Mouse (Mus musculus) heart, adult 9 months (tissue): ENCODE measurements around the gene Vdac2.
A peak's percentile ranks its signal among the peaks of the same experiment; 100 is the strongest.

ENCODE experiments used
- DNase-seq, 2 experiments: peaks; one replicate each; pipeline ENCODE4 v3.0.0; 2022; ENCODE audit warnings: low spot score in 2 of 2

Vdac2 gene

GRCm38 (mm10) chr14:21824938-21825337 lies at the start of gene Vdac2:
Vdac2 (plus strand) TSS chr14:21825238.
- DNase-seq = no peak

DNA sequence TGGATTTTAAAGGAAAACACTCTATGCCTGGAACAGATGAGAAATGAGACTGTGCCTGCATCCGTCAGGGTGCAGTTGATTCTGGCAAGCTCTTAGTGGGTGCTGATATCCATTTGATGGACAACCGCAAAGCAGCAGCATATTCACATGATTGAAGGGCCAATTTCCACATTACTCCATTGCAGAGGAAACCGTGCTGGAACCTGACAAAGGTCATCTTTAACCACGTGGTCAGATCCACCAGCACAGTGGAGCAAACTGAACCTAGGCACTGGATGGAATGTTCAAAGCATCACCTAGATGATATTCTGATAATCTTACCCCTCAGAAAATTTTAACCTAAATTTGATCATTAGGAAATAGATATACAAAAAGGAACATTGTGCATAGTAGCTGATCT lies 48.8 kb upstream of the Vdac2 start:
- no peak for DNase-seq

DNA sequence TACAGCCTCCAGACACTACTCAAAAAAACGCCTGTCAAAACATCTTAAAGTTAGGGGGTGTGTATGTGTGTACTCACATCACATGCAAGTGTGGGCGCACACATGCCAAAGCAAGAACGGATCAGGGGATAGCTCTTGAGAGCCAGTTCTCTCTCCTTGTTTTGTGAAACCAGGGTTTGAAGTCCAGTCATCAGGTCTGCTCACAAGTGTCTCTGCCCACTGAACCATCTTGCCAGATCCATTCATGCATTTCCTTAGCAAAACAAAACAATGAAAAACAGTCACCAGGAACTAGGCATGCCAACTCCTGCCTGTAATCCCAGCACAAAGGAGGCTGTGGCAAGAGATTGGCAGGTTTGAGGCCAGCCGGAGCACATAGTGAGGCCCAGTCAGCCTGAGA lies 38.5 kb upstream of the Vdac2 start:
- no peak for DNase-seq

DNA sequence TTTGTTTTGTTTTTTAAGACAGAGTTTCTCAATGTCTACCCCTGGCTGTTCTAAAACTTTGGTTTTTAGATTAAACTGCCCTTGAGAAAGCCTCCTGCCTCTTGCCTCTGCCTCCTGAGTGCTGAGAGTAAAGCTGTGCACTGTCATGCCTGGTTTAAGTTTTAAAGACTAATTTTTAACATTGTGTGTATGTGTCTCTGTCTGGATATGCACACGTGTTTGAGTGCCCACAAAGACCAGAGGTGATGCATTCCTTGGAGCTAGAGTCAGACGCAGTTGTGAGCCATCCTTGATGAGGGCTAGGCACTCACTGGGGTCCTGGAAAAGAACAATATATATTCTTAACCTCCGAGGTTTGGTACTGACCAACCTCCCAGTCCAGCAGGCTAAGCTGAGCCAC lies 37.7 kb upstream of the Vdac2 start:
- no peak for DNase-seq

- no peak for DNase-seq
These were observed 36.9 kb upstream of the Vdac2 start for GRCm38 (mm10) chr14:21788121-21788520.

GRCm38 (mm10) chr14:21790585-21791251 lies 34.3 kb upstream of the Vdac2 start:
- DNase-seq = no peak

- DNase-seq = no peak
These were observed 33.3 kb upstream of the Vdac2 start for GRCm38 (mm10) chr14:21791722-21792121.

- DNase-seq = no peak
These were observed 32.8 kb upstream of the Vdac2 start for GRCm38 (mm10) chr14:21792250-21792649.

DNA sequence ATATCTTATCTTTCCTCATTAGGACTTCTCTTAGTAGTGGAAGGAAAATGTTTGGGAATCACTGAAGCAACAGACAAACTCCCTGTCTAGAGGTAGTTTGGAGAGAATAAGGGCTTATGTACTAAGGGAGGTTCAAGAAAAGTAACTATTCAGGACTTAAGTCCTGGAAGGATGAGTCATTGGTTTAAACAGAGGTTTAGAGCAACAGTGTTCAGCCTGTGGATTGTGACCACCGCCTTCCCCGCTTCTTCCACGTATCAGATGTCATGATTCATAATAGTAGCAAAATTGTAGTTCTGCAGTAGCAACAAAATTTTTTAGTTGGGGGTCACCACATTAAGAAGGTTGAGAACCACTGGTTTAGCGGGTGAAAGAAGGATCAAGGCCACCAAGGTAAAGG lies 24.4 kb upstream of the Vdac2 start:
- no peak for DNase-seq

DNA sequence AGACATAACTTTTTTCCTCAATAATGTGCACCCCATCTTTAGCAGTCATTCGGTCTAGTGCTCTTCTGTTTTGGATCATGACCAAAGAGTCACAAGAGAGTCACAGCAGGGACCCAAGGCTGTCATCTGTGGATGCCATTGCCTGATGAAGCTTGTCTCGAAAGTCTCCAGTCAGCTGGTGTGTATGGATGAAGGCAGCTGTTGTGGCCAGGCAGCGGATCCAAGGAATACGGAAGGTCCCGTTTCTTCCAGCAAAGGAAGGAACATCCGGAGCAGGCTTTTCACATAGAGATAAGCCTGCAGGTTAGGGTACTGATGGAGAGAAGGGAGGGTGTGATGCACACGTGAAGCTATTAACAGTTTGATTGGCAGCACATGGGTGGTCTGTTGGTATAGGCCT lies 23.4 kb upstream of the Vdac2 start:
- DNase-seq = no peak

- DNase-seq = no peak
These were observed 22.4 kb upstream of the Vdac2 start for GRCm38 (mm10) chr14:21802543-21803206.

DNA sequence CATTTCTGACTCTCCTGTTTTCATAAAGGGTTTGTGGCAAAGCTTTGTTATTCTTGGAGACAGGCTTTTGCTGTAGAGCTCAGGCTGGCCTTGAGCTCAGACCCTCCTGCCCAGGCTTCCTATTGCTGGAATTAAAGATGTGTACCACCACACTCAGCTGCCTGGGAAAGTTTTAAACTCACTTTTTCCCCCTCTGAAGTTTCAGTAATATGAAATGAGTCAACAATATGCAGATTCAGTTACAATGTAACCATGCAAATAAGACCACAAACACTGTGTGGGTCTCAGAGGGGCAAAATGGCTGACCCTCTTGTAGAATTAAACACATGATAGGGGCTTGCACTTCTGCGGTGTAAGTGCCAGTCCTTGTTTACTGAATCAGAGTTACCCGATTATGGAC lies 18.8 kb upstream of the Vdac2 start:
- DNase-seq = no peak

DNA sequence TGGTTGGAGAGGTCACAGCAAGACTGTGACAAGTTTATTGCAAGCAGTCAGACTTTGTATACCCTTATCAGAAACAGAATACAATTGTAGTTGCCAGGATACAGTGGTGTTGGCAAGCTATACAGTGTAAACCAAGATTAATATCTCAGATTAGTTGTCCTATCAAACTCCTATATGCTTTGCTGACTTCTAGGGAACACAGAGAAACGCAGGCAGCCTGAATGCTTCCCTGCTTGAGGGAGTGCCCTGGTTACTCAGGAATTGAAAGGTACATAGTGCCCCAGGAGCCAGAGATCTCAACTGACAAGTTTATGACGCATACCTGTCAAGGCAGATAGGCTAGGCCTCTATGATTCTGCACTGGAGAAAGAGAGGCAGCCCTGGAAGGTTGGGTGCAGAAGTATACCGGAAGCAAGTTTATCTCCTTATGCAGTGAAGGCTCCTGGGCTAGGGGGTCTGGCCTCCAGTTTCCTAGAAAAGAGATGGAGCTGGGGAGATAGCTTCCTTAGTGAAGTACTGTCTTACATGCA lies 18.3 kb upstream of the Vdac2 start:
- DNase-seq = no peak

- DNase-seq = no peak
These were observed 16.7 kb upstream of the Vdac2 start for GRCm38 (mm10) chr14:21808208-21808922.

GRCm38 (mm10) chr14:21809418-21809817 lies 15.6 kb upstream of the Vdac2 start:
- no peak for DNase-seq

DNA sequence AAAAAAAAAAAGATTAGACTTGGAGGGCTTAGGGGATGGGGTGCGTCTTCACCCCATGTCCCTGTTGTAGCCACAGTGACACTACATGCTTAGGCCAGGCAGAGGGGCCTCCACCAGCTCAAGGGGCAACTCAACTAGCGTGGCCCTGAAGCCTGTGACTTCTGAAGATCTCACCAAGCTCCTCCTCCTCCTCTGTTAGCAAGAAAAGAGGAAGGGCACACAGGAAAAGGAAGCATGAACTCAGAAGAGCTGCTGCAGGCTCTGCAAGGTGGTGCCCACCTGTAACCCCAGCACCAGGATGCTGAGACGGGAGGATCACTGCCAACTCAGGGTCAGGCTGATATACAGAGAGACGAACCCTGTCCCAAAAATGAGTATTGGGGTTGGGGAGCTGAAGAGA lies 13.7 kb upstream of the Vdac2 start:
- DNase-seq = no peak

DNA sequence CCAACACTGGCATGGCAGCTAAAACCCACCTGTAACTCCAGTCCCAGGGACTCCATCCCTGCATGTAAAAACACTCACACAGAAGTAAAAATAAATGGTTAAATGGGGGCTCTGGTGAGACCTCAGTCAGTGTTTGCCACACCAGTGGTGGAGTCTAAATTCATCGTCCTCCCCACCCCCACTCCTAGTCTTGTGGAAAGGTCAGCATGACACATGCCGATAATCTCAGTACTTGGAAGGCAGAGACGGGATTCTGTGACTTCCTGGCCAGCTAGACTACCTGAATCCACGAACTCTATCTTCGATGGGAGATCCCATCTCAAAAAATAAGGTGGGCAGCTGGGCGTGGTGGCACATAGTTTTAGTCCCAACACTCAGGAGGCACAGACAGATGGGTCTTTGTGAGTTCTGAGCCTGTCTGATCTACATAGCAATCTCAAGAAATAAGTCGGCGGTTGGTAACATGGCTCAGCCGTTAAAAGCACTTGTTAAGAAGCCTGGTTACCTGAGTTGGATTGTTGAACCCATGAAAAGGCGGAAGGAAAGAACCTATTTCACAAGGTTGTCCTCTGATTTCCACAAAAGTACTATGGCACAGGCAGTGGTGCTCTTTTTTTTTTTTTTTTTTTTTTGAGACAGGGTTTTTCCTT lies 13.2 kb upstream of the Vdac2 start:
- DNase-seq = no peak

DNA sequence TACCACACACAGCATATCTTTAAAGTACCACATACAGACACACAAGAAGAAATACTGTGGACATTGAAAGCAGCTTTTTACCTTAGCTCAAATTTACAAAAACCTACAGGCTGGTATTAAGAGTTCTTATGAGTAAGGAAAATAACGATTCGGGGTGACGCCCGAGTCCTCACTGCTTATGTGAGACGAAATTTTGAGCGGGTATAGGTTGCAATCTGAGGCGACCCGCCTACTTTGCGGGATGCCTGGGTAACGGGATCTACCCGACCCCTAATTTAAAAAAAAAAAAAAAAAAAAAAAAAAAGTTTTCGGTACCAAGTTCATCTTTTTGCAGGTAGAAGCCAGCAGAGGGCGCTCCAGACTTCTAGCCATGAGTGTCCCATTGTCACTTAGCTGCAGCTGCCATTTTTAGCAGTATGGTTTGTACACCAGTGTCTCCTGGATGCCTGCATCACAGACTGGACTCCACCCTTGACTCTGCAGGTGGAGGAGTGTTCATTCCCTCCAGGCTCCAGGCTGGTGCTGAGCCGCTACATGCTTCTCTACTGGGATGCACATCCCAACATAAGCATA lies 12.4 kb upstream of the Vdac2 start:
- peak; percentile 45 to 72 for DNase-seq

GRCm38 (mm10) chr14:21813216-21813615 lies 11.8 kb upstream of the Vdac2 start:
- no peak for DNase-seq

GRCm38 (mm10) chr14:21813847-21814246 lies 11.2 kb upstream of the Vdac2 start:
- DNase-seq = no peak

GRCm38 (mm10) chr14:21814606-21815005 lies 10.4 kb upstream of the Vdac2 start:
- DNase-seq = no peak

GRCm38 (mm10) chr14:21816255-21816654 lies 8.8 kb upstream of the Vdac2 start:
- no peak for DNase-seq
